Mouse (Mus musculus) C2C12 (cell line): ENCODE data around the gene Rfx2. TPM values are rescaled to one million over a fixed set of nuclear protein-coding genes. Genes with fewer than 3 reads are reported as not detected.

Experiments used
- H3K27me3 ChIP-seq: one replicate; pipeline ENCODE4 v1.6.1; 2011; ENCODE audit not compliant: control insufficient read depth, insufficient read depth, insufficient read length
- H3K36me3 ChIP-seq: one replicate; pipeline ENCODE4 v1.6.1; 2011; ENCODE audit not compliant: control insufficient read depth, insufficient read depth
- H3K4me3 ChIP-seq: one replicate; pipeline ENCODE4 v1.5.1; 2011; ENCODE audit warnings: mild to moderate bottlenecking, control low read depth; ENCODE audit not compliant: poor library complexity, insufficient read depth, severe bottlenecking
- H3K79me2 ChIP-seq: one replicate; pipeline ENCODE4 v1.6.1; 2011; ENCODE audit not compliant: control insufficient read depth, insufficient read depth
- H3K79me3 ChIP-seq: one replicate; pipeline ENCODE4 v1.6.1; 2011; ENCODE audit warnings: low read depth, control low read depth
- H3ac ChIP-seq: one replicate; pipeline ENCODE3; 2011; ENCODE audit warnings: low read depth; ENCODE audit not compliant: control insufficient read depth, insufficient read length
- CEBPB ChIP-seq: IDR thresholded peaks from one replicate; pipeline ENCODE4 v1.6.1; 2011; ENCODE audit warnings: low read depth, mild to moderate bottlenecking, control low read depth, moderate library complexity
- CTCF ChIP-seq: IDR thresholded peaks from one replicate; pipeline ENCODE4 v1.5.1; 2011; ENCODE audit not compliant: control insufficient read depth, insufficient read depth, insufficient read length
- FOSL1 ChIP-seq: IDR thresholded peaks from one replicate; pipeline ENCODE4 v1.8.0; 2011; ENCODE audit warnings: mild to moderate bottlenecking, low read length; ENCODE audit not compliant: poor library complexity, insufficient read depth, severe bottlenecking
- MAX ChIP-seq: IDR thresholded peaks from one replicate; pipeline ENCODE4 v1.6.1; 2011; ENCODE audit warnings: mild to moderate bottlenecking, control low read depth
- MYOD1 ChIP-seq: IDR thresholded peaks from one replicate; pipeline ENCODE4 v1.6.1; 2011; ENCODE audit warnings: low read depth; ENCODE audit not compliant: control insufficient read depth, insufficient read length
- MYOG ChIP-seq: IDR thresholded peaks from one replicate; pipeline ENCODE4 v1.6.1; 2011; ENCODE audit not compliant: control insufficient read depth, insufficient read length; ENCODE audit errors: extremely low read depth
- USF1 ChIP-seq: IDR thresholded peaks from one replicate; pipeline ENCODE4 v1.6.1; 2011; ENCODE audit warnings: low read depth, mild to moderate bottlenecking, control low read depth, moderate library complexity
- polyA plus RNA-seq: library from polyadenylated mRNA; unstranded; fragments of >200 nt; fragmentation: generic; extraction: Trizol; gene quantifications from one replicate; pipeline ENCODE4 v1.2.1, GENCODE M21; 2012; ENCODE audit warnings: missing spikeins

Gene Rfx2
- polyA plus RNA-seq, 1 experiment: 2.6 TPM

GRCm38 (mm10) chr17:56819694-56820111 lies 11.1 kb downstream of the Rfx2 start:
- Histone ChIP-seq H3K79me2 (no peaks in the 10 kb centered on the region), H3K79me3 (no peaks in the 10 kb centered on the region), H3K27me3 (no peaks in the 10 kb centered on the region), H3ac (no peak overlapping the region), H3K4me3 (no peak overlapping the region), H3K36me3 (no peaks in the 10 kb centered on the region)
- no peak for TF ChIP-seq USF1
- TF ChIP-seq MYOG: no peak
- TF ChIP-seq CTCF: no peak
- TF ChIP-seq MAX: no peak
- no peak for TF ChIP-seq CEBPB
- TF ChIP-seq MYOD1: no peak
- TF ChIP-seq FOSL1: no peak

- Histone ChIP-seq H3K36me3 (no peaks in the 10 kb centered on the region), H3K27me3 (no peaks in the 10 kb centered on the region), H3K79me3 (no peaks in the 10 kb centered on the region), H3ac (no peak overlapping the region), H3K79me2 (no peaks in the 10 kb centered on the region), H3K4me3 (no peak overlapping the region)
- TF ChIP-seq USF1 (no peak), CEBPB (no peak), CTCF (no peak), FOSL1 (no peak), MYOG (no peak), MAX (no peak), MYOD1 (no peak)
These were observed 11.7 kb downstream of the Rfx2 start for GRCm38 (mm10) chr17:56819032-56819545.

- Histone ChIP-seq H3K36me3 (no peaks in the 10 kb centered on the region), H3ac (no peak overlapping the region), H3K79me2 (no peaks in the 10 kb centered on the region), H3K27me3 (no peaks in the 10 kb centered on the region), H3K4me3 (no peak overlapping the region), H3K79me3 (no peaks in the 10 kb centered on the region)
- TF ChIP-seq USF1 (no peak), MYOG (no peak), MAX (no peak)
These were observed 12.7 kb downstream of the Rfx2 start for GRCm38 (mm10) chr17:56818067-56818636.

- no peak for TF ChIP-seq MYOD1
- TF ChIP-seq CTCF: no peak
- no peak for TF ChIP-seq FOSL1
- TF ChIP-seq MYOG: no peak
- TF ChIP-seq CEBPB: no peak
- no peak for TF ChIP-seq MAX
- no peak for TF ChIP-seq USF1
- Histone ChIP-seq H3K79me2 (no peaks in the 10 kb centered on the region), H3ac (no peak overlapping the region), H3K36me3 (no peaks in the 10 kb centered on the region), H3K79me3 (no peaks in the 10 kb centered on the region), H3K4me3 (no peak overlapping the region), H3K27me3 (no peaks in the 10 kb centered on the region)
These were observed 15.8 kb downstream of the Rfx2 start for GRCm38 (mm10) chr17:56815057-56815345.

- H3K4me3 ChIP-seq: no peak overlapping the region
- H3K36me3 ChIP-seq: no peaks in the 10 kb centered on the region
- TF ChIP-seq MYOG: no peak
- TF ChIP-seq MYOD1: no peak
These were observed 16.3 kb downstream of the Rfx2 start for GRCm38 (mm10) chr17:56814316-56815056.

GRCm38 (mm10) chr17:56810245-56810644 lies 20.6 kb downstream of the Rfx2 start:
- no peaks in the 10 kb centered on the region for H3K36me3 ChIP-seq
- TF ChIP-seq CTCF (no peak), USF1 (no peak), FOSL1 (no peak), MAX (no peak), MYOD1 (no peak), CEBPB (peak; percentile 64), MYOG (no peak)
- no peaks in the 10 kb centered on the region for H3K79me2 ChIP-seq
- H3K79me3 ChIP-seq: no peaks in the 10 kb centered on the region
- no peaks in the 10 kb centered on the region for H3K27me3 ChIP-seq
- H3K4me3 ChIP-seq: no peak overlapping the region
- H3ac ChIP-seq: no peak overlapping the region

More at GRCm38 (mm10) chr17:56814316-56815056, 16.3 kb downstream of the Rfx2 start:
- no peak overlapping the region for H3ac ChIP-seq
- H3K79me3 ChIP-seq: no peaks in the 10 kb centered on the region
- H3K27me3 ChIP-seq: no peaks in the 10 kb centered on the region
- no peaks in the 10 kb centered on the region for H3K79me2 ChIP-seq
